Mouse (Mus musculus) CH12.LX (cell line): ENCODE measurements at regions not wholly inside any gene's neighbourhood (a gene's known extent, or its start where the extent isn't known, plus 50 kb on each side); places are given as distances from the start of the nearest gene placed in this dataset.

Experiments
- DNase-seq: peaks from one replicate; pipeline ENCODE4 v3.0.0-alpha.2; 2013; ENCODE audit errors: extremely low read depth
- H3K27ac ChIP-seq: 2 replicates; pipeline ENCODE4 v1.5.1; 2012; ENCODE audit warnings: low read depth, mild to moderate bottlenecking, control low read depth, moderate library complexity; ENCODE audit not compliant: insufficient read depth
- H3K27me3 ChIP-seq: replicated peaks from 2 replicates; pipeline ENCODE3; 2012; ENCODE audit warnings: inconsistent platforms
- H3K36me3 ChIP-seq, 2 experiments: replicated peaks in 1 of 2; 2 replicates each; pipeline versions ENCODE3 to v1.6.1; 2012; ENCODE audit warnings: inconsistent platforms in 1 of 2, low read length in 1 of 2, mild to moderate bottlenecking in 1 of 2, mixed read lengths in 1 of 2, moderate library complexity in 1 of 2; ENCODE audit not compliant: control insufficient read depth in 1 of 2, insufficient read depth in 1 of 2
- H3K4me1 ChIP-seq, 2 experiments: 2 replicates each; pipeline ENCODE4 v1.6.1; 2012; ENCODE audit warnings: inconsistent platforms in 1 of 2, moderate library complexity in 1 of 2; ENCODE audit not compliant: insufficient read depth in 2 of 2, control insufficient read depth in 1 of 2
- H3K4me2 ChIP-seq: 2 replicates; pipeline ENCODE4 v1.6.1; 2012; ENCODE audit warnings: low read depth, mild to moderate bottlenecking, control low read depth; ENCODE audit not compliant: poor library complexity, insufficient read depth, severe bottlenecking
- H3K4me3 ChIP-seq, 3 experiments: fragments of 150-350 bp in 1 of 3; sonication (generic) in 1 of 3; replicated peaks in 1 of 3; 2 replicates each; pipeline versions ENCODE3 to v1.5.1; 2011 to 2012; ENCODE audit warnings: low read depth in 2 of 3, low read length in 2 of 3, mild to moderate bottlenecking in 2 of 3, moderate library complexity in 2 of 3, control low read depth in 1 of 3, improper control_type of control experiment in 1 of 3, inconsistent platforms in 1 of 3, mixed read lengths in 1 of 3; ENCODE audit not compliant: poor library complexity in 1 of 3
- H3K79me2 ChIP-seq: replicated peaks from 2 replicates; pipeline ENCODE4 v1.6.1; 2012; ENCODE audit warnings: mild to moderate bottlenecking, moderate library complexity; ENCODE audit not compliant: control insufficient read depth, poor library complexity, insufficient read depth, severe bottlenecking; ENCODE audit errors: extremely low read depth
- H3K9ac ChIP-seq: 2 replicates; pipeline ENCODE4 v1.6.1; 2012; ENCODE audit warnings: low read depth, mild to moderate bottlenecking, control low read depth, moderate library complexity; ENCODE audit not compliant: insufficient read depth
- H3K9me3 ChIP-seq: replicated peaks from 2 replicates; pipeline ENCODE3; 2012; ENCODE audit warnings: low read length, inconsistent platforms, mixed read lengths
- BHLHE40 ChIP-seq: IDR thresholded peaks from 2 replicates; pipeline ENCODE4 v1.6.1; 2011; ENCODE audit warnings: mild to moderate bottlenecking, low read depth, low read length, improper control_type of control experiment
- CHD1 ChIP-seq: IDR thresholded peaks from 2 replicates; pipeline ENCODE4 v1.6.1; 2012; ENCODE audit warnings: low read depth, low read length, improper control_type of control experiment, inconsistent platforms
- CHD2 ChIP-seq: IDR thresholded peaks from 2 replicates; pipeline ENCODE4 v1.6.1; 2011; ENCODE audit warnings: low read length, improper control_type of control experiment
- EP300 ChIP-seq: IDR thresholded peaks from 2 replicates; pipeline ENCODE4 v1.6.1; 2011; ENCODE audit warnings: low read length, improper control_type of control experiment
- GABPA ChIP-seq: IDR thresholded peaks from 2 replicates; pipeline ENCODE4 v1.6.1; 2012; ENCODE audit warnings: low read depth, low read length, improper control_type of control experiment, inconsistent platforms; ENCODE audit not compliant: insufficient replicate concordance
- HCFC1 ChIP-seq: IDR thresholded peaks from 2 replicates; pipeline ENCODE4 v1.6.1; 2012; ENCODE audit warnings: low read depth, mild to moderate bottlenecking, inconsistent platforms, low read length, improper control_type of control experiment
- JUN ChIP-seq: IDR thresholded peaks from 2 replicates; pipeline ENCODE4 v1.6.1; 2011; ENCODE audit warnings: low read depth, mild to moderate bottlenecking, low read length, improper control_type of control experiment, moderate library complexity; ENCODE audit not compliant: insufficient read depth
- JUND ChIP-seq: conservative IDR thresholded peaks from 2 replicates; pipeline ENCODE4 v1.6.1; 2011; ENCODE audit warnings: low read depth, low read length, improper control_type of control experiment
- KAT2A ChIP-seq: IDR thresholded peaks from 2 replicates; pipeline ENCODE4 v1.6.1; 2012; ENCODE audit warnings: low read length, improper control_type of control experiment, inconsistent platforms; ENCODE audit not compliant: insufficient replicate concordance
- MEF2A ChIP-seq: IDR thresholded peaks from 2 replicates; pipeline ENCODE4 v1.6.1; 2014; ENCODE audit warnings: low read depth, mild to moderate bottlenecking, inconsistent platforms, low read length, improper control_type of control experiment, borderline replicate concordance
- MYC ChIP-seq: IDR thresholded peaks from 2 replicates; pipeline ENCODE4 v1.6.1; 2011; ENCODE audit warnings: low read depth, mild to moderate bottlenecking, improper control_type of control experiment, low read length
- NELFE ChIP-seq: IDR thresholded peaks from 2 replicates; pipeline ENCODE4 v1.6.1; 2011; ENCODE audit warnings: low read depth, low read length, improper control_type of control experiment
- PAX5 ChIP-seq: IDR thresholded peaks from 2 replicates; pipeline ENCODE4 v1.6.1; 2012; ENCODE audit warnings: low read length, inconsistent platforms, mixed read lengths
- POLR2AphosphoS2 ChIP-seq: IDR thresholded peaks from 2 replicates; pipeline ENCODE4 v1.6.1; 2011; ENCODE audit warnings: low read depth, low read length, improper control_type of control experiment
- RCOR1 ChIP-seq: conservative IDR thresholded peaks from 2 replicates; pipeline ENCODE4 v1.6.1; 2012; ENCODE audit warnings: low read depth, mild to moderate bottlenecking, inconsistent platforms, low read length, improper control_type of control experiment
- TBP ChIP-seq: conservative IDR thresholded peaks from 2 replicates; pipeline ENCODE4 v1.6.1; 2011; ENCODE audit warnings: low read depth, low read length, improper control_type of control experiment
- USF2 ChIP-seq: conservative IDR thresholded peaks from 2 replicates; pipeline ENCODE4 v1.6.1; 2011; ENCODE audit warnings: low read depth, low read length, improper control_type of control experiment
- ZMIZ1 ChIP-seq: IDR thresholded peaks from 2 replicates; pipeline ENCODE4 v1.6.1; 2012; ENCODE audit warnings: low read depth, mild to moderate bottlenecking, inconsistent platforms, low read length, improper control_type of control experiment
- ZNF384 ChIP-seq: IDR thresholded peaks from 2 replicates; pipeline ENCODE4 v1.6.1; 2012; ENCODE audit warnings: low read depth, low read length, improper control_type of control experiment, inconsistent platforms
- dilution Hi-C: fragments of 300-500 bp; cut with MboI; formaldehyde crosslinking; loops from 2 replicates; pipeline ENCODE4 v1.14.3; 2020; ENCODE audit warnings: low sequenced_read_pairs; ENCODE audit not compliant: extremely low pct_unique_long_range_greater_than_20kb, extremely low pct_ligation_motif_present
- in situ Hi-C: fragments of 300-500 bp; cut with MboI; formaldehyde crosslinking; loops from 3 replicates; pipeline ENCODE4 v1.14.3; 2019; ENCODE audit warnings: low sequenced_read_pairs, low pct_ligation_motif_present, low pct_unique_long_range_greater_than_20kb, mixed read lengths

GRCm38 (mm10) chr19:56122186-56122585, 164.8 kb upstream of the Habp2 start:
- H3K9me3 ChIP-seq = peaks cover 20% of the 10 kb centered on the region
- in situ Hi-C loops (no loop called here), dilution Hi-C loops (no loop called here)
- H3K79me2 ChIP-seq = no peaks in the 10 kb centered on the region
- H3K36me3 ChIP-seq = no peaks in the 10 kb centered on the region
- no peak for TF ChIP-seq TBP
- TF ChIP-seq CHD2 = no peak
- TF ChIP-seq HCFC1 = no peak
- no peak for TF ChIP-seq BHLHE40
- TF ChIP-seq ZMIZ1 = no peak
- no peak for TF ChIP-seq EP300
- no peak for TF ChIP-seq MYC
- no peak for TF ChIP-seq GABPA
- TF ChIP-seq POLR2AphosphoS2 = no peak
- TF ChIP-seq JUND = no peak
- no peak for TF ChIP-seq USF2
- no peak for TF ChIP-seq RCOR1
- TF ChIP-seq ZNF384 = no peak
- TF ChIP-seq JUN = no peak
- TF ChIP-seq NELFE = no peak
- no peak for TF ChIP-seq CHD1
- no peak for TF ChIP-seq KAT2A
- TF ChIP-seq PAX5 = no peak
- H3K4me3 ChIP-seq = no peak overlapping the region
- no peak overlapping the region for H3K27ac ChIP-seq
- H3K4me2 ChIP-seq = no peak overlapping the region
- H3K9ac ChIP-seq = no peak overlapping the region
- peaks cover 82% of the 10 kb centered on the region for H3K27me3 ChIP-seq
- no peaks in the 10 kb centered on the region for H3K4me1 ChIP-seq
- DNase-seq = no peak

GRCm38 (mm10) chr19:56131556-56131955, 155.4 kb upstream of the Habp2 start:
- H3K36me3 ChIP-seq = no peaks in the 10 kb centered on the region
- dilution Hi-C loops = no loop called here

More at GRCm38 (mm10) chr19:56131556-56131955, 155.4 kb upstream of the Habp2 start:
- Histone ChIP-seq H3K4me1 (no peaks in the 10 kb centered on the region), H3K79me2 (no peaks in the 10 kb centered on the region), H3K9ac (no peak overlapping the region), H3K4me2 (no peak overlapping the region), H3K9me3 (no peaks in the 10 kb centered on the region), H3K4me3 (no peak overlapping the region), H3K27me3 (peaks cover 91% of the 10 kb centered on the region), H3K27ac (no peak overlapping the region)
- DNase-seq = no peak
- in situ Hi-C loops = no loop called here
- TF ChIP-seq KAT2A (no peak), MEF2A (no peak), ZMIZ1 (no peak), JUN (no peak)
